Mouse (Mus musculus) heart, adult 9 months (tissue): ENCODE results near the gene Rpl36a-ps1.

ENCODE experiments used
- DNase-seq, 2 experiments: peaks; one replicate each; pipeline ENCODE4 v3.0.0; 2022; ENCODE audit warnings: low spot score in 2 of 2

Rpl36a-ps1 gene

DNA sequence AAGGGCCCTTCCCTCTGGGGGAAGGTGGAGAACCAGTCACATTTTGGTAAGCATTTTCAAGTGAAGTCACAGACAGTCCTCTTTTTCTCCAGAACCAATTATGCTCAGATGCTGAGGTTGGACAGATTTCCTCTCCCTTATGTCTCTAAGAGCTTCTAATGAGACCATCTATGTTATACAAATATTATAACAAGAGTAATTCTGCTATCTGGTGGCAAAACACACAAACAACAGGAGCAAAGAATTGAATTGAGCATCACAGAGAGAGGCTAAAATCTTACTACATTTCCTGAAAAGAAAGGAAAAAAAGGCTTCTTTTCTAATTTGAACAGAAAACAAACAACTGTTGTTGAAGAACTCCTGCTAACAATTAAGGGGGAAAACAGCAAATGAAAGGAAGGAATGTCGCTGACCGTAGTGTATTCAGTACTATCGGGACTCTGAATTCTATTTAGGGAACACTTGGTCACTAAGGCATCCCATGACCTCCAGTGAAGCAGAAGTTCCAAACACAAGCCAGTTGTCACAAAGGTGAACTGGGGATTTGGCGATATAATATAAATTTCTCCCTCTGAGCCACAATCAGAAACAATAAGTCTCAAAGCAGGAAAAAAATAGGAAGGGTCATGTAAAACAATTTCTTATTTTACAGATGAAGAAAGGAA, 42.4 kb downstream of the Rpl36a-ps1 start:
- DNase-seq: peak in 1 of 2 experiments; percentile 6
